Mouse (Mus musculus): ENCODE data around the gene Cass4. TPM values are rescaled to one million over a fixed set of nuclear protein-coding genes. Genes with fewer than 3 reads are reported as not detected.

The Cass4 gene
- total and polyA plus RNA-seq, 2 experiments from 2014 or later = 0.16 to 0.21 TPM

DNA sequence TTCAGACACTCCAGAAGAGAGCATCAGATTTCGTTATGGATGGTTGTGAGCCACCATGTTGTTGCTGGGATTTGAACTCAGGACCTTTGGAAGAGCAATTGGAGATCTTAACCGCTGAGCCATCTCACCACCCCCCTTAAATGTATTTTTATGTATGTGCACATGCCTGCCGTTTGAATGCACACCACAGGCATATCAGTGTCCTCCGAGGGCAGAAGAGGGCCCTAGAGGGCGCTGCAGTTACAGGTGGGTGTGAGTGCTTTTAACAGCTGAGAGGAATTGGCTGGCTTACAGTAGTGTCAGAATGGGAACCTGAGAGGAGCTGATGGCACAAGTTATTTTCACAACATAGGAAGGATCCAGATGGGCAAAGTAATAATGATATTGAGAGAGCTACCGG lies 81.4 kb downstream of the Cass4 start:
- no peak overlapping the region for H3K4me2 ChIP-seq (ENCODE audit: low read depth, low read length)
- ATAC-seq (no peak), DNase-seq (ENCODE audit: low spot score) (peak; percentile 27)
- no peak overlapping the region for H3K4me3 ChIP-seq (ENCODE audit: low read length)
- no peak overlapping the region for H3K9ac ChIP-seq (replicated peaks; ENCODE audit: low read length)
- H3K27me3 ChIP-seq (ENCODE audit: insufficient read depth, low read length) = no peaks in the 10 kb centered on the region
- H3K4me1 ChIP-seq (ENCODE audit: insufficient read depth, low read length) = no peaks in the 10 kb centered on the region
- H3K36me3 ChIP-seq (ENCODE audit: insufficient read depth, low read length) = peaks cover under 1% of the 10 kb centered on the region; the same call in 1 of the 2 replicates
- H3K9me3 ChIP-seq (ENCODE audit: low read length) = no peaks in the 10 kb centered on the region
- WGBS = 32% methylated on average over 6 of the region's 6 CpGs
- peak; percentile 60 for TF ChIP-seq CTCF (IDR thresholded peaks at IDR 0.05; ENCODE audit: low read depth)
- H3K27ac ChIP-seq = no peak overlapping the region

DNA sequence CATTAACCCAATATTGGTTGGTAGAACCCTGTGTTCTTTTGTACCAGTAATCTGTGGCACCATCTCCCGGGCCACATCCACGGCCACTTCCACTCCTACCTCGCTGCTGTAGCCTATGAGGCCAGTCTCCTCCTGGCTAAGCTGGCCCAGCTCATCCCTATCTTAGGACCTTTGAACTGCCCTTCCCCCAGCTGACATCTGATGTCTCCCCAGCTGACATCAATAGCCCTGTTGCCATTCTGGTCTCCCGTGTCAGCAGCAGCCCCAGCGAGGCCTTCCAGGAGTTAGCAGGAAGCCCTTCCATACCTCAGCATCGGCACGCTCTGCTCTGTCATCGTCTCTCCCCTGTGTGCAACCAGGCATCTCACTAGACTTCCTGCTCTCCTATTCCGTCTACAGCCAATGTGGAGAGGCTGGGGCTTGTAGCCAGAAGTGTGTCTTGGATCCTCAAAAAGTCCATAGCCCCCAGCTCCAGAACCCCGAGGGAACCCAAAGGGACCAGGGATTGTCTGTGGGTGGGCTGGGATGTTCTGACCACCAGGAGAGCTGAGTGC lies 83.2 kb downstream of the Cass4 start:
- Histone ChIP-seq H3K4me2 (ENCODE audit: low read depth, low read length) (no peak overlapping the region), H3K36me3 (ENCODE audit: insufficient read depth, low read length) (no peaks in the 10 kb centered on the region), H3K9ac (replicated peaks; ENCODE audit: low read length) (no peak overlapping the region), H3K4me3 (ENCODE audit: low read length) (no peak overlapping the region), H3K4me1 (ENCODE audit: insufficient read depth, low read length) (no peaks in the 10 kb centered on the region), H3K9me3 (ENCODE audit: low read length) (no peaks in the 10 kb centered on the region), H3K27me3 (ENCODE audit: insufficient read depth, low read length) (no peaks in the 10 kb centered on the region), H3K27ac (no peak overlapping the region)
- ATAC-seq = no peak
- TF ChIP-seq CTCF (IDR thresholded peaks at IDR 0.05; ENCODE audit: low read depth) = no peak
- no peak for DNase-seq (ENCODE audit: low spot score)
- WGBS = 32% methylated on average over 10 of the region's 10 CpGs

DNA sequence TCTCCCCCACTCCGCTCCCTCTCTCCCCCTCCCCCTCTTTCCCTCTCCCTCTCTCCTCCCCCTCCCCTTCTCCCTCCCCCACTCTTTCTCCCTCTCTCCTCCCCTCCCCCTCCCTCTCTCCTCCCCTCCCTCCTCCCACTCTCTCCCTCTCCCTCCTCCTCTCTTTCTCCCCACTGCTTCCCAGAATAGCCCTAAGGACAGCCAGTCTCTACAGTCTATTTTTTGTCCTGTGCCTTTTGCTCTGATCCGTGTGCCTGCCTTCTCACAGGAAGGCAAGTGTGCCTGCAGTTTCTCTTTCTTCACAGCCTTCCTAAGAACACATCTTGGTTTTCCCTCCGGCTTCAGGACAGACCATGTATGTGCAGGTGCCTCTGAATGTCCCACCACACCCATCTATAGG lies 83.8 kb downstream of the Cass4 start:
- H3K4me1 ChIP-seq (ENCODE audit: insufficient read depth, low read length) = no peaks in the 10 kb centered on the region
- no peaks in the 10 kb centered on the region for H3K36me3 ChIP-seq (ENCODE audit: insufficient read depth, low read length)
- WGBS = 50% methylated on average over 3 of the region's 3 CpGs
- no peak overlapping the region for H3K9ac ChIP-seq (replicated peaks; ENCODE audit: low read length)
- TF ChIP-seq CTCF (IDR thresholded peaks at IDR 0.05; ENCODE audit: low read depth) = no peak
- H3K27me3 ChIP-seq (ENCODE audit: insufficient read depth, low read length) = no peaks in the 10 kb centered on the region
- no peak overlapping the region for H3K4me3 ChIP-seq (ENCODE audit: low read length)
- H3K9me3 ChIP-seq (ENCODE audit: low read length) = no peaks in the 10 kb centered on the region
- ATAC-seq = 0 out of 2 replicates have a peak, but pooled peaks have one; percentile 18
- no peak for DNase-seq (ENCODE audit: low spot score)
- no peak overlapping the region for H3K27ac ChIP-seq
- no peak overlapping the region for H3K4me2 ChIP-seq (ENCODE audit: low read depth, low read length)

DNA sequence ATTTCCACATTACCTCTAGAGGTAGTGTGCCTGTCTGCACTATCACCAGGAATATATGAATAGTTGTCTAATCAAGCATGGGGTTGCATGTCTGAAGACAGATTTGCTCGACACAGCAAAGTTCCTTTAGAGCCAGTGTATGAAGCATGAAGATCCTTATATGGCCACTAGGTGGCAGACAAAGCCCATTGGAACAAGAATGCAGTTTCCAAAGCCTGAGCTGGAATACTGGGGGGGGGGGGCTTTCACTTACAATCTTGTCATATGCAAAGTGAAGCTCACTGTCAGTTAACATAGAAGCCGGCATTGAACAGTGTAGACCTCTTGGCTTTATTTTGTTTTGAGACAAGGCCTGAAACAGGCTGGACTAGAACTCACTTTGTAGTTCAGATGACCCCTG lies 84.3 kb downstream of the Cass4 start:
- Histone ChIP-seq H3K36me3 (ENCODE audit: insufficient read depth, low read length) (no peaks in the 10 kb centered on the region), H3K27me3 (ENCODE audit: insufficient read depth, low read length) (no peaks in the 10 kb centered on the region), H3K4me1 (ENCODE audit: insufficient read depth, low read length) (no peaks in the 10 kb centered on the region), H3K9ac (replicated peaks; ENCODE audit: low read length) (no peak overlapping the region), H3K9me3 (ENCODE audit: low read length) (no peaks in the 10 kb centered on the region), H3K4me2 (ENCODE audit: low read depth, low read length) (no peak overlapping the region), H3K27ac (no peak overlapping the region), H3K4me3 (ENCODE audit: low read length) (no peak overlapping the region)
- WGBS = 3% methylated on average over 2 of the region's 2 CpGs
- DNase-seq (ENCODE audit: low spot score) = peak; percentile 86
- TF ChIP-seq CTCF (IDR thresholded peaks at IDR 0.05; ENCODE audit: low read depth) = peak; percentile 88
- peak; percentile 53 for ATAC-seq

DNA sequence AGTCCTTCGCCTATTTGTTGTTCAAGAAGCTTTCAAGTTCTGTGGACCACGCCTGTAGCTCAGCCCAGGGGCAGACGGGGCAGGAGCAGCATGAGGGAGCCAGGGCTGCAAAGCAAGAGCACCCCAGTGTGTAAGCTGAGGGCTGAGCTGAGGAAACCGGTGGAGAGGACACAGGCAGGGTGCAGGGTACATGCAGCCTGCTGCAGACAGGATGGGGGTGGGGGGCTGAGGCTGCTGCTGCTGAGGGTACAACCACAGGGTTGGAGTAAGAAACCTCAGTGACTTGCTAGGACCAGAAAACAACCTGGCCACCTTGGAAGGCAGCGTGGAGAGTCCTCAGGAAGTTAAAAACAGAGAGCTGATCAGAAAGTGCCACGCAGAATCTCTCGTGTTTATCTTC lies 86.7 kb downstream of the Cass4 start:
- WGBS = 73% methylated on average over 7 of the region's 7 CpGs

DNA sequence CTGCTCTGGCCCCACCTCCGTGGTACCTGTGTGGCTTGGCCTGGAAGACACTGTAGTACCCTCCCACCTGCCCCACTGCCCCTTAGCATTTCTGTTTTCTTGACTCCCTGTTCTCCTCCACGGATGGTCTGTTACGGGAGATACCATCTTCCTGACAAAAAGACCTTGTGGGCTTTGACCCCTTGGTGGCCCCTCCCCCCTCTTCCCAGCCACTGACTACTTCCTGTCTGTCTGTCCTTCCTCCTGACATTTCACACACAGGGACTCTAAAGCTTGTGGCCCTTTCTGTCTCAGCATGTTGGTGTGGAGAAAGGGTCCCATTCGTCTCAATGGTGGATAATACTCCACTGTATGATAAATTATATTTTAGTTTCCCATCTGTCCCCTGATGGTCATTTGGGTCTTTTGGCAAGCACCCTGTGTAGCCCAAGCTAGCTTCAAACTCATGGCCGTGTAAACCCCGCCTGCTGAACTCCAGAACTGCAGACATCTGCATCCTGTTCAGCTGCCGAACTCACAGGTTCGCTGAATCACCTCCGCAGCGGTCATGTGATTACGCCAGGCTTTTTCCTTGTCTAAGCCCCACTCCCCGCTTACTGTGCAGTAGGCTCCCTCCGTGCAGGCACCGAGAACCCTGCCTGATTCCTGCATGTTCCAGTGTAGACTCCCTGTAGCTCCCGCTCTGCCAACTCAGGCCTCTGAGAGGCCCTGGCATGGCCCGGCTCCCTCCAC lies 88.2 kb downstream of the Cass4 start:
- TF ChIP-seq CTCF (IDR thresholded peaks at IDR 0.05; ENCODE audit: low read depth) = no peak
- DNase-seq (ENCODE audit: low spot score) (no peak), ATAC-seq (no peak)
- no peaks in the 10 kb centered on the region for H3K4me1 ChIP-seq (ENCODE audit: insufficient read depth, low read length)
- H3K36me3 ChIP-seq (ENCODE audit: insufficient read depth, low read length) = no peaks in the 10 kb centered on the region
- 86% methylated on average over 16 of the region's 16 CpGs for WGBS
- no peak overlapping the region for H3K4me3 ChIP-seq (ENCODE audit: low read length)
- no peak overlapping the region for H3K27ac ChIP-seq
- H3K9me3 ChIP-seq (ENCODE audit: low read length) = no peaks in the 10 kb centered on the region
- H3K27me3 ChIP-seq (ENCODE audit: insufficient read depth, low read length) = no peaks in the 10 kb centered on the region
- H3K9ac ChIP-seq (replicated peaks; ENCODE audit: low read length) = no peak overlapping the region
- H3K4me2 ChIP-seq (ENCODE audit: low read depth, low read length) = no peak overlapping the region

More for the DNA sequence above, 86.7 kb downstream of the Cass4 start:
- no peak for ATAC-seq
- no peak for TF ChIP-seq CTCF (IDR thresholded peaks at IDR 0.05; ENCODE audit: low read depth)
- Histone ChIP-seq H3K9ac (replicated peaks; ENCODE audit: low read length) (no peak overlapping the region), H3K4me3 (ENCODE audit: low read length) (no peak overlapping the region), H3K4me2 (ENCODE audit: low read depth, low read length) (no peak overlapping the region), H3K9me3 (ENCODE audit: low read length) (no peaks in the 10 kb centered on the region), H3K4me1 (ENCODE audit: insufficient read depth, low read length) (no peaks in the 10 kb centered on the region), H3K27me3 (ENCODE audit: insufficient read depth, low read length) (no peaks in the 10 kb centered on the region), H3K36me3 (ENCODE audit: insufficient read depth, low read length) (no peaks in the 10 kb centered on the region), H3K27ac (no peak overlapping the region)
- no peak for DNase-seq (ENCODE audit: low spot score)

Other genes with a start within 250 kb of the Cass4 start
- gene Mc3r, start 145.3 kb upstream of the Cass4 start, total RNA-seq (2014; rRNA removed) = 0.31 TPM in 1 of 2 replicates, not detected in the other
- gene Mc3r, start 145.3 kb upstream of the Cass4 start, polyA plus RNA-seq (2015; fragmentation: Nextera tagmentation; extraction: Ambion mirVana) = 0.30 and 0.38 TPM in 2 replicates
- 10.9 and 11.8 TPM in 2 replicates for gene Fam210b, start 48.2 kb upstream of the Cass4 start, total RNA-seq (2014; rRNA removed)
- gene Fam210b, start 48.2 kb upstream of the Cass4 start, polyA plus RNA-seq (2015; fragmentation: Nextera tagmentation; extraction: Ambion mirVana) = 23.0 and 23.1 TPM in 2 replicates
- 10.4 and 13.7 TPM in 2 replicates for gene Aurka, start 23.3 kb upstream of the Cass4 start, total RNA-seq (2014; rRNA removed)
- 10.9 and 12.9 TPM in 2 replicates for gene Aurka, start 23.3 kb upstream of the Cass4 start, polyA plus RNA-seq (2015; fragmentation: Nextera tagmentation; extraction: Ambion mirVana)
- 40.1 and 47.1 TPM in 2 replicates for gene Cstf1, start 23.1 kb upstream of the Cass4 start, total RNA-seq (2014; rRNA removed)
- gene Cstf1, start 23.1 kb upstream of the Cass4 start, polyA plus RNA-seq (2015; fragmentation: Nextera tagmentation; extraction: Ambion mirVana) = 25.6 and 27.6 TPM in 2 replicates
- gene Rtf2, start 46.8 kb downstream of the Cass4 start, total RNA-seq (2014; rRNA removed) = 65.4 and 65.6 TPM in 2 replicates
- gene Rtf2, start 46.8 kb downstream of the Cass4 start, polyA plus RNA-seq (2015; fragmentation: Nextera tagmentation; extraction: Ambion mirVana) = 83.6 and 87.9 TPM in 2 replicates
- not detected in 2 replicates for gene Gcnt7, start 64.8 kb downstream of the Cass4 start, total RNA-seq (2014; rRNA removed)
- 0.92 and 1.0 TPM in 2 replicates for gene Gcnt7, start 64.8 kb downstream of the Cass4 start, polyA plus RNA-seq (2015; fragmentation: Nextera tagmentation; extraction: Ambion mirVana)
- gene Fam209, start 78.7 kb downstream of the Cass4 start, total RNA-seq (2014; rRNA removed) = not detected in 2 replicates
- 0.37 and 0.58 TPM in 2 replicates for gene Fam209, start 78.7 kb downstream of the Cass4 start, polyA plus RNA-seq (2015; fragmentation: Nextera tagmentation; extraction: Ambion mirVana)
- 0.14 and 0.47 TPM in 2 replicates for gene Tfap2c, start 155.8 kb downstream of the Cass4 start, total RNA-seq (2014; rRNA removed)
- gene Tfap2c, start 155.8 kb downstream of the Cass4 start, polyA plus RNA-seq (2015; fragmentation: Nextera tagmentation; extraction: Ambion mirVana) = 0.31 and 0.43 TPM in 2 replicates